Mouse (Mus musculus) Muller cell, postnatal 12 days (primary cell): Measurements from ENCODE around the gene Tfpt.
"Not testable (repeated sequence)": the region's sequence is repeated elsewhere in the genome, so short reads cannot be mapped to it uniquely, and the experiment has no call there.

Experiments
- DNase-seq: peaks from one replicate; pipeline ENCODE4 v3.0.0-alpha.2; 2015; ENCODE audit errors: inconsistent ontology term

Gene Tfpt

GRCm38 (mm10) chr7:3617242-3617995, 12.3 kb downstream of the Tfpt start, which contains the start of gene Ndufa3:
TSS of gene Ndufa3 (plus strand) at chr7:3617373.
- peak; percentile 95 for DNase-seq

DNA sequence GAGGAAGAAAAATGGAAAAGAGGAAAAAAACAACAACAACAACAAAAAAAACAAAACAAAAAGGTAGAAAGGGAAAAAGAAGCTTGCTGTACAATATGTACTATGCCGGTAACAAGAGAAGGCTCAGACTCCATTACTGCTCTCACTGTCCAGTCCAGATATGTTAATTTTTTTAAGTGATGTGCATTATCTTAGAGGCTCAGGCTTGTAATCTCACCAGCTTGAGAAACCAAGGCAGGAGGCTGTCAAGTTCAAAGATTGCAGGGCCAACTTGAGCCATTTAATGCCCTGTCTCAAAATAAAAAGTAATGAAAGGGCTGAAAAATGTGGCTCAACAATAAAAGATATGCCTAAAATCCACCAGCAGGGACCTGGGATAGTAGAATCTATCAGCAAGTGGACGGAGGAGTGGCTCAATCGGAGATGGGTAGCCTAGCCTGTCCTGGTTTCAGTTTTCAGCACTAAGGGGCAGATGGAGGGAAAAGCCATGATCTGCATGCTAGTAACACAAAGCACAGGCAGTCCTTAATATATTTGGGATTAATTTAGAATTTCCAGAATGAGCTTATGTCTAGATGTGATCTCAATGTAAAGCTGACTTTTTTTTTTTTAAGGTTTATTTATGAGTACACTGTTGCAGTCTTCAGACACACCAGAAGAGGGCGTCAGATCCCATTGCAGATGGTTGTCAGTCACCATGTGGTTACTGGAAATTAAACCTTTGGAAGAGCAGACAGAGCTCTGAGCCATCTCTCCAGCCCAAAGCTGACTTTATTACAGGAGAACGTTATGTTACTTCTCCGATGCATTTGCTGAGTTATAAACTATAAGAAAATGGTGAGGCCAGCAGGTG, 13.1 kb downstream of the Tfpt start:
- no peak for DNase-seq

DNA sequence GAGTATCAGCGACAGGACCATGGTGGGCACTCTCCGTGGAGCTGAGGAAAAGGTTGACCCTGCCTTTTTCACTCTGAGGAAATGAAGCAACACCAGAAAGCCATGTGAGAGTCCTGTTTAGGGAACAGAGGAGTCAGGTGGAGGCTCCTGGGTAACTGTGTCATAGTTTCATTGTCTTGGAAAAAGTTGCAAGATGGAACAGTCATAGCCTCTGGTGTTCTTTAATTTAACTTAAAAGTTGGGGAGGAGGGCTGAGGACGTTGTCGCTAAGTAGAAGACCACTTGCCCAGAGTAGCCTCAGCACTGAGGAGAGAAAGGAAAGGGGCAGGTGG, 13.7 kb downstream of the Tfpt start, which contains the start of gene Oscar:
Gene Oscar, minus strand, starts transcription at position 101 of the 332 bp plus-strand sequence.
- DNase-seq, result no peak

DNA sequence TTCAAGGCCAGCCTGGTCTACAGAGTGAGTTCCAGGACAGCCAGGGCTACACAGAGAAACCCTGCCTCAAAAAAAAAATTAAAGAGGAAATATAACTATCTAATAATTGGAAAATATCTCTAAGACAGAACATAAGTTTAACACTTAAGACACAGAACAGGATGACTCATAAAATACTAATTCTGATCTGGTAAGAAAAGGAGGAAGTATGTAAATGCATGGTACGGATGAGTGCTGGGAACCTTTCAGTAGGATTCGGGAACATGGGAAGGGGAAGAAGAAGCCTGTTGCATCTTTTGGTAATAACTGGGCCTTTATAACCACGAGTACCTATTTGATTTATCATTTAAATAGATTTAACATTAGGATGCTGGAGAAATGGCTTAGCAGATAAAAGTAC, 15.7 kb downstream of the Tfpt start:
- no peak for DNase-seq

DNA sequence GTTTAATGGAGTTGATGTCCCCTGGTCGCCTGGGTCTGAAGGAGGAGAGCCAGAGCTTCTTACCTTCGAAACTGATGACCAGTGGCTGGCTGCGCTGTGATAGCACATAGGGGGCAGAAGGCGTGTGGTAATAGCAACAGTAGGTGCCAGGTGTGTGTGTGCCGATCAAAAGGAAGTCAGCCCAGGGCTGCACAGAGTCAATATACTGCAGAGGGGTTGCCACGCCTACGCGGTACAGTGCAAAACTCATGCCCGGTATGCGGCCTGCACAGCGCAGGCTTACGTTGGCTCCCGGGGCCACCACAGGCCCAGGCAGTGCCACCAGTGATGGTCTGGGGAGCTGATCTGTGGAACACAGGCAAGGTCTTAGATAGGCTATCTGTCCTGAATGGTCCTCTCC, 18.7 kb downstream of the Tfpt start:
- DNase-seq, result no peak

DNA sequence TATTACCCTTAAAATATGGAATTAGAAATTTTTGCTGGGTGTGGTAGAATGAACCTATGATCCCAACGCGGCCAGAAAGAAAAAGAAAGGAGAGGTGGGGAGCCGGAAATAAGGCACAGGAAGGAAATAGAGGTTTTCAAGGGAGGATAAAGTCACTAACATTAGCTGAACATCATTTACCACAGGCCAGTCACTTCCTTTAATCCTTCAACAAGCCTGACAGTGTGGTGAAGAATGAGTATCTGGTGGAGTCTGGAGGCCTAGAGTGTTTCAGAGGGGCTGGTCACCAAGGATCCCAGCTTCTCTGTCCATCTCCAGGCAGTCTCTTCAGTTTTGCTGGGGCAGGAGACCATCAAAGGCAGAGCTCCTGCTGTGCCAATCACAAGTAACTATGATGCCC, 19.3 kb downstream of the Tfpt start:
- no peak for DNase-seq

- no peak for DNase-seq
Observed at GRCm38 (mm10) chr7:3609082-3609481, 20.6 kb downstream of the Tfpt start.

GRCm38 (mm10) chr7:3608668-3609067, 21.1 kb downstream of the Tfpt start:
- DNase-seq, result no peak

- no peak for DNase-seq
Observed at GRCm38 (mm10) chr7:3607391-3607790, 22.3 kb downstream of the Tfpt start.

GRCm38 (mm10) chr7:3606798-3607197, 22.9 kb downstream of the Tfpt start:
- no peak for DNase-seq

GRCm38 (mm10) chr7:3601119-3601518, 28.6 kb downstream of the Tfpt start:
- peak; percentile 48 for DNase-seq

DNA sequence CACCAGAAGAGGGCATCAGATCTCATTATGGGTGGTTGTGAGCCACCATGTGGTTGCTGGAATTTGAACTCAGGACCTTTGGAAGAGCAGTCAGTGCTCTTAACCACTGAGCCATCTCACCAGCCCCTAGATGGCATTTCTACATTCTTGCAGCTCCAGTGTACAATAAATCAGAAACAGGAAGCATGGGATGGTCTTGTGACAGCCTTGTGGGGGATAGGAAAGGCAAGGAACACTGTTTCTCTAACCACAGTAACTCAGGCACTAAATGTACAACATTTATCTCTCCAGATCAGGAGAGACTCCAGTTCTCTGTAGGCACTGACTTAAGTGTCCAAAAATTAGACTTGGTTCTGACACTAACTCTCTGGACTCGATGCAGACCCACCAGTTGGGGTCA, 32.0 kb downstream of the Tfpt start:
- DNase-seq, result not testable (repeated sequence)

- no peak for DNase-seq
Observed at GRCm38 (mm10) chr7:3595146-3595545, 34.6 kb downstream of the Tfpt start.

DNA sequence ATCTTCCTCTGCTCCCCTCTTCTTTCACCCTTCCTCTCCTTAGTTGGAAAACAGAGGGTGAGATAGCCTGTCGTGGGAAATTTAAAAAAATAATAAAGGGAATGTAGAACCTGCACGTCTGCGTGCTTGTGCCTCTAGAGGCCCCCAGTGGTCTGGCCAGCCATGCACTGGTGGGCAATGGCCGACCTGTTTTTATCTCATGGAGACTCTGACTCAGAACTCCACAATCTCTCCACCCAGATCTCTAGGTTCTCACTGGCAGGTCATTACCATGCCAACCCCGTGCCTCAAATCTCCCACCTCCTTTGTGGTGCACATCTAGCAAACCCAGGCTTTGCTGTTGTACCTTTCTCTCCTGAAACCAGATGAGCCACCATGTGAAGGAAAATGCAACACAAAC, 35.0 kb downstream of the Tfpt start:
- DNase-seq, result no peak

DNA sequence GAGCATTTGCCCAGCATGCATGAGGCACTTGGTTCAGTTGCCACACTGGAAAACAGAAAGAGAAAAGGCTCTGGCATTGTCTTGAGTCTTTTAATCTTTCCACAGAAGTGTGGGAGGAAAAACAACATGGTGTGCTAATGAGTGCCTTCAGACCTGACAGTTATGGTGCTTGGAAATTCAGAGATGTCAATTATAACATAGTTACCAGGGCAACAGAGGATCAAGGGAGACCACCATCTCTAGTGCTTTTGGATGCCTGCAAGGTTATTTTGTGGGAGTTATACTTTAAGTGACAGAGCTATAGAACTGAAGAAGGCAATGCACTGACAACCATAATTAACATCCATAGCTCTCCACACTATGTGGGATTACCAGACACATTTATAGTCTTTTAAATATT, 35.9 kb downstream of the Tfpt start:
- no peak for DNase-seq

DNA sequence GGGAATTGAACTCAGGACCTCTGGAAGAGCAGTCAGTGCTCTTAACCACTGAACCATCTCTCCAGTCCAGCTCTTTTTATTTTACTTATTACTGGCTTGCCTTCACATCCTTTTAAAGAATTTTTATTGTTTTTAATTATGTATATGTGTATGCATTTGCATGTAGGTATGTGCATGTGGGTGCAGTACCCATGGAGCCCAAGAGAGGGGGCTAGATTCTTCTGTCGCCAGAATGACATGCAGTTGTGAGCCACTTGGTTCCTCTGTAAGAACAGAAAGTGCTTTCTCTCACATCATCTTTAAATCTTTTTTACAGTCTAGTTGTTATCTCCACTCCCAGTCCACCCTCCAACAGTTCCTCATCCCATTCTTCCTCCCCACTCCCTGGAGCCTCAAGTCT, 38.2 kb downstream of the Tfpt start:
- no peak for DNase-seq

- no peak for DNase-seq
Observed at GRCm38 (mm10) chr7:3590550-3590949, 39.2 kb downstream of the Tfpt start.

DNA sequence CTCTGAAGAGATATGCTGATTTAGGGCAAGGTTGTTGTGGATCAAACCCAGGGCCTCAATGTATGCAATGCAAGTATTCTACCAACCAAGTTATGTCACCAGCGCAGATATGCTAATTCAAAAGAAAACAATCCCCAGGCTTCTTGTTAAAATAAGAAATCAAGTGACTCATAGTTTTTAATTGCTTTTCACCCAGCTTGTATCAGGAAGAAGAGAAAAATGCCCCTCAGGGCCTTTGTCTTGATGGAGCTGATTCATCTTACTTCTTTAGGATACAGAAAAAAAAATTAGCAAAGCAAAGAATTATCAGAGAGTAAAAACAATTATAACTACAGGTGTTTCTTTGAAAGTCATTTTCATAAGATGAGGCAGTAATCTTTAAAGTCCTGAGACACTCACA, 42.4 kb downstream of the Tfpt start:
- DNase-seq, result peak; percentile 20

DNA sequence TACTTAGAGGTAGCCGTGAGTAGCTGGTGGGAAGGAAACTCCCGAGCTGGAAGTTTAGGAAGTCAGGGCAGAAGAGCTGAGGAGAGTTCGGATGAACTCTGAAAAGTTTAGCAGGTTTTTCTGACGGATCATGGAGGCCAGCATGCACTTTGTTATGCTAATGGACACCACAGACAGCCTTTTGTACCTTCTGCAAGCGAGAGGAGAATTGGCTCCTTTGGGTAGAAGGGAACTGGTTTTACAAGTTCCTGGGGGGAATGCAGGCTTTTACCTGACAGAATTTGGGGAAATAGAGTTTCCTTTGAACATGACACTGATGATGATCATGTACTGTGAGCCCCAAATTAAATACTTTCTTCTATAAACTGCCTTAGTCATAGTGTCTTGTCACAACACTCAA, 43.5 kb downstream of the Tfpt start:
- DNase-seq, result no peak

DNA sequence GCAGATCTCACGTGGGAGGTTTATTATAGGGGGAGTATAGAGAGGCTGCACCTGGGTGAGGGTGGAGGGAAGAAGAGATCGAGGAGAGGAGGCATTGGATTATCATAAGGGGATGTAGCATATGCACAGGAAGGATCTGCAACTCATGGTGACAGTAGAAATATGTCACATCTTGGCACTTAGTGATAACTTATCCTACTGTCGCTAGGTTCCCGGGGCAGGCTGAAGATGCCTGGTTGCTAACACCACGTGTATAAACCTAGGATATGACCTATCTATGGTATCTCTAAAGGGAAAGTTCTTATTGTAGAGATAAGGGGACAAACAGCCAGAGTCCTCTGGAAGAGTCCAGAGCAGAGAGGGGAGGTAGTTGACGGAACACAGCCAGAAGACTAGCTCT, 44.0 kb downstream of the Tfpt start:
- no peak for DNase-seq

GRCm38 (mm10) chr7:3580029-3580428, 49.7 kb downstream of the Tfpt start:
- DNase-seq, result no peak

- DNase-seq, result no peak
Observed at GRCm38 (mm10) chr7:3578952-3579546, 50.7 kb downstream of the Tfpt start.

DNA sequence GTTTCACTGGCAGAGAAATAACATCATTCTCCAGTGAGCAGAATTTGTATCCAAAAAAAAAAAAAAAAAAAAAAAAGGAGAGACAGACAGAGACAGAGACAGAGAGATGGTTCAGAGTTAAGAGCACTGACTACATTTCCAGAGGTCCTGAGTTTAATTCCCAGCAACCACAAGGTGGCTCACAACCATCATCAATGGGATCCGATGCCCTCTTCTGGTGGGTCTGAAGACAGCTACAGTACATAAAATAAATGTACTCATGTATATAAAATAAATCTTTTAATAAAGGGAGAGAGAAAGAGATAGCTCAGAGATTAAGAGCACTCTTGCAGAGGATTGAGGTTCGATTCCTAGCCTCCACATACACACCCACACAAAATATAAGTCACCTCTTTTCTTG, 51.5 kb downstream of the Tfpt start:
- DNase-seq, result no peak
